Mouse (Mus musculus) CH12.LX (cell line): ENCODE measurements around the gene Osbpl3.

Experiments
- CTCF ChIP-seq, 2 experiments: IDR thresholded peaks in 1 of 2; conservative IDR thresholded peaks in 1 of 2; 2 replicates each; pipeline ENCODE4 v1.5.1; 2011 to 2012; ENCODE audit warnings: low read depth in 2 of 2, low read length in 2 of 2, improper control_type of control experiment in 1 of 2, inconsistent platforms in 1 of 2, mild to moderate bottlenecking in 1 of 2, moderate library complexity in 1 of 2
- EP300 ChIP-seq: IDR thresholded peaks from 2 replicates; pipeline ENCODE4 v1.6.1; 2011; ENCODE audit warnings: low read length, improper control_type of control experiment

DNA sequence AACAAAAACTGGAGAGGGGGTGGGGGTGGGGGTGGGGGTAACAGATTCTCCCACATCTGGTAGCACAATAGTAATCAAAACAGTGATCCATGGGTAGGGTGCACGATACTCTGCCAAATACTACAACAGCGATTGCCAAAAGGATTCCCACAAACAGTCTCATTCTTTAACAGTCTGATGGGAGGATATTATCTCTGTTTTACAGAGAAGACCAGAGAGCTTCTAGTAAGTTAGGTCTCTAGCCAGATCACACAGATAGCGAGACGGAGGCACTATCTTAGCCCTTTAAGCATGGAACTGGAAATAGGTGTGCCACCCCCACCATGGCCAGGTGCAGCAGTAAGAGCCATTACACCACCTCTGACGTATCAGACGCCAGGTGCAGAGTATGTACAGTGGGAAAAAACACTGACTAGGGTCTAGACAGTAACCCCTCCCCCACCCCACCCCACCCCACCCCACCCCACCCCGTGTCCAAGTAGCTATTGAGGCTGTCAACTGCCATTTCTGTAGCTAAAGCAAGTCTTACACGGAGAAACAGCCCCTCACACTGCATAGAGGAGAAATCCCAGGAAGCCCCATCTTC lies 84.4 kb downstream of the Osbpl3 start:
- TF ChIP-seq CTCF (conservative IDR thresholded peaks at IDR 0.05 in 1 of 2, IDR thresholded peaks at IDR 0.05 in 1 of 2; ENCODE audit: low read depth in 2 of 2, low read length in 2 of 2) (no peak), EP300 (no peak)
